Mouse (Mus musculus) lung, embryonic 16.5 days (tissue): ENCODE data around the gene Akap1. TPM values are rescaled to one million over a fixed set of nuclear protein-coding genes. Genes with fewer than 3 reads are reported as not detected.

ENCODE experiments used
- ATAC-seq: fragments of 200-750 bp; cut with Nextera tagmentation; 2 replicates; pipeline ENCODE4 v1.8.0; 2017; ENCODE audit warnings: low read depth, mild to moderate bottlenecking, moderate library complexity
- H3K27ac ChIP-seq: fragments of 300-500 bp; sonication (generic); 2 replicates; pipeline ENCODE4 v1.5.1; 2014; ENCODE audit warnings: mild to moderate bottlenecking, control low read depth, low read length
- H3K27me3 ChIP-seq: fragments of 300-500 bp; sonication (generic); 2 replicates; pipeline ENCODE4 v1.6.1; 2014; ENCODE audit warnings: low read depth, low read length, mixed read lengths; ENCODE audit not compliant: control insufficient read depth, insufficient read depth
- H3K36me3 ChIP-seq: fragments of 300-500 bp; sonication (generic); 2 replicates; pipeline ENCODE4 v1.6.1; 2014; ENCODE audit warnings: low read length; ENCODE audit not compliant: control insufficient read depth, insufficient read depth
- H3K4me1 ChIP-seq: fragments of 300-500 bp; sonication (generic); replicated peaks from 2 replicates; pipeline ENCODE4 v1.6.1; 2014; ENCODE audit warnings: low read length, mixed read lengths; ENCODE audit not compliant: control insufficient read depth, insufficient read depth
- H3K4me2 ChIP-seq: fragments of 300-500 bp; sonication (generic); 2 replicates; pipeline ENCODE4 v1.6.1; 2014; ENCODE audit warnings: low read depth, low read length, control low read depth
- H3K4me3 ChIP-seq: fragments of 300-500 bp; sonication (generic); 2 replicates; pipeline ENCODE4 v1.5.1; 2014; ENCODE audit warnings: mild to moderate bottlenecking, low read length, control low read depth
- H3K9ac ChIP-seq: fragments of 300-500 bp; sonication (generic); 2 replicates; pipeline ENCODE4 v1.6.1; 2014; ENCODE audit warnings: low read length, control low read depth
- H3K9me3 ChIP-seq: fragments of 300-500 bp; sonication (generic); 2 replicates; pipeline ENCODE4 v1.6.1; 2016; ENCODE audit warnings: low read length; ENCODE audit not compliant: control insufficient read depth
- WGBS: fragments of 180-500 bp; shearing (Covaris S2); extraction: QIAGEN DNeasy Blood & Tissue Kit; methylation state at CpG from one replicate; pipeline ENCODE4 v1.1.7; 2014; 5-methylcytosine and 5-hydroxymethylcytosine counted together
- polyA plus RNA-seq: library from polyadenylated mRNA; unstranded; fragments of >200 nt; fragmentation: Nextera tagmentation; extraction: Ambion mirVana; gene quantifications from 2 replicates; pipeline ENCODE4 v1.2.1, GENCODE M21; 2015

Akap1 gene
- polyA plus RNA-seq, 1 experiment from 2014 or later, result 19.0 TPM

GRCm38 (mm10) chr11:88849732-88850131 is 14.7 kb downstream of the Akap1 start:
- 43% methylated on average over 3 of the region's 3 CpGs for WGBS
- Histone ChIP-seq H3K9me3 (no peaks in the 10 kb centered on the region), H3K36me3 (peaks cover 7% of the 10 kb centered on the region), H3K27ac (peak overlapping the region; percentile 69), H3K4me3 (no peak overlapping the region), H3K4me2 (no peak overlapping the region), H3K4me1 (peaks cover 21% of the 10 kb centered on the region), H3K9ac (no peak overlapping the region), H3K27me3 (no peaks in the 10 kb centered on the region)
- ATAC-seq, result peak; percentile 53

DNA sequence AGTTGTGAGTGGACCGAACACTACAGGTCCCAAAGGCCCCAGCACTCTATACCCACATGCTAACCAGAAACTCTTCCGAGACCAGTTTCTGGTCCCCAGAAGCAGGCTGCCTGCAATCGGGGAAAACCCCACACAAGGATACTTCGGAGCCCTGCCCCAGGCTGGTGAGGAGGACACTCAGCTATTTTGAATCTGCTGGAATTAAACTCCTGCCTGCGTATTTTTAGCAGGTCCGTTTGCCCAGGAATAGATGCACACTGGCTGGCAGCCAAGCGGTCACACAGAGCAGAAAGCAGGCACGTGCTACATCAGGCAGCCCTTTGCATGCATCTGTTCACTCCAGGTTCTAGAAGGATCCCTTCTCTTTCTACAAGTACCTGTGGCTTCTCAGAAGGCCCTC is 15.1 kb downstream of the Akap1 start:
- H3K9me3 ChIP-seq, result no peaks in the 10 kb centered on the region
- no peak overlapping the region for H3K4me3 ChIP-seq
- 0 out of 2 replicates have a peak overlapping the region, but pooled peaks have one; percentile 16 for H3K4me2 ChIP-seq
- 44% methylated on average over 8 of the region's 8 CpGs for WGBS
- peak overlapping the region; percentile 69 for H3K27ac ChIP-seq
- peaks cover 10% of the 10 kb centered on the region for H3K36me3 ChIP-seq
- peak; percentile 57 for ATAC-seq
- H3K27me3 ChIP-seq, result no peaks in the 10 kb centered on the region
- 0 out of 2 replicates have a peak overlapping the region, but pooled peaks have one; percentile 26 for H3K9ac ChIP-seq
- peaks cover 21% of the 10 kb centered on the region for H3K4me1 ChIP-seq

DNA sequence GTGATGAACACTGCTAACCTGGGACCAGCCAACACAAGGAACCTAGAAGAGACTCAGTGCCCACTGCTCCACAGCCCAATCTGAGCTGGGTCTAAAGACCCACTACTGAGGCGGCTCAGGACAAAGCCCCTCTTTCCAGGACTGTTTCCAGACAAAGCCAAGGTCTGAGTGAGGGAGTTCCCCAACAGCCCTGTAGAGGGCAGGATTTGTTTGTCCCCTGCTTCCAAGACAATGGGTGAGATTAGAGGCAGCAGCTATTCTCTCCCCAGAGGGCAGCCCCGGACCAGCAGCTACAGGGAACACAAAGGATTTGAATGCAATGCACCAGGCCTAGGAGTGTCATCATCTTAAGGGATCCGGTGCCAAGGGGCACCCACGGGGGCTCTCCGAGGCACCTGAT is 15.8 kb downstream of the Akap1 start:
- Histone ChIP-seq H3K36me3 (peaks cover 10% of the 10 kb centered on the region), H3K4me3 (no peak overlapping the region), H3K27me3 (no peaks in the 10 kb centered on the region), H3K4me2 (no peak overlapping the region), H3K9ac (no peak overlapping the region), H3K4me1 (peaks cover 21% of the 10 kb centered on the region), H3K9me3 (no peaks in the 10 kb centered on the region), H3K27ac (no peak overlapping the region; the same call in none of the 2 replicates)
- 29% methylated on average over 5 of the region's 5 CpGs for WGBS
- peak; percentile 50; the same call in 1 of the 2 replicates for ATAC-seq

DNA sequence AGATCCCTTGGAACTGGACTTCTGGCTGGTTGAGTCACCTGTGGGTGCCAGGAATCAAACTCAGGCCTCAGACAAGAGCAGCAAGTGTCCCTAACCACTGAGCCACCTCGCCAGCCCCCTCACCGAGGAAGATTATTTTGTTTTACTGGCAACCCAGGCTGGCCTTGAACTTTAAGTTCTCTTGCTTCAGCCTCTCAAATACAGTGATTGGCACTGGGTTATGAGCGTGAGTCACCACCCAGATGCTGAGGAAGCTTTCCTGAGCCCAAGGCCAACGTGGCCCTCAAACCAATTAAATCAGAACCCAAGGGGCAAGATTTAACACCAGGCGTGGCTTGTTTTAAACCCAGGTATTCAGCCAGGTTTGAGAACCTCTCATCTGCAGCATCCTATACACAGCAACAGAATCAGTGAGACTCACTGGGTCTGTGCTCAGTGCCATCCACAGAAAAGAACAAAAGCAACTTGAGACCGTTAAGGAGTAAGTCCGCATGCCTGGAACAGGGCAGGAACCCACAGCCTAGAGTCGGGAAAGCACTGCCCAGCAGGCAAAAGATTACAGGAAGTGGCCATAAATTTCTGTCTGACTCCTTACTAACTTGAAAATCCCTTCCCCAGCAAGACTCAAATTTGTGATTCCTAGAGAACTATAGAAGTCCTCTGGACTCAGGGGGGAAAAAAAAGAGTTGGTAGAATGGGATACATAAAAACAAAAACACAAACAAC is 16.9 kb downstream of the Akap1 start:
- no peak overlapping the region for H3K27ac ChIP-seq
- no peak for ATAC-seq
- 74% methylated on average over 8 of the region's 8 CpGs for WGBS
- H3K9ac ChIP-seq, result no peak overlapping the region
- no peaks in the 10 kb centered on the region for H3K27me3 ChIP-seq
- H3K36me3 ChIP-seq, result peaks cover 10% of the 10 kb centered on the region
- no peak overlapping the region for H3K4me2 ChIP-seq
- H3K4me1 ChIP-seq, result peaks cover 21% of the 10 kb centered on the region
- no peaks in the 10 kb centered on the region for H3K9me3 ChIP-seq
- no peak overlapping the region for H3K4me3 ChIP-seq

- H3K27ac ChIP-seq, result no peak overlapping the region
- H3K4me1 ChIP-seq, result peaks cover 13% of the 10 kb centered on the region
- no peak for ATAC-seq
- no peaks in the 10 kb centered on the region for H3K9me3 ChIP-seq
- H3K9ac ChIP-seq, result no peak overlapping the region
- H3K4me3 ChIP-seq, result no peak overlapping the region
- no peaks in the 10 kb centered on the region for H3K27me3 ChIP-seq
- peaks cover 10% of the 10 kb centered on the region for H3K36me3 ChIP-seq
- no peak overlapping the region for H3K4me2 ChIP-seq
- WGBS, result 80% methylated on average over 5 of the region's 5 CpGs
Measured at GRCm38 (mm10) chr11:88844384-88844783, 20.0 kb downstream of the Akap1 start.

GRCm38 (mm10) chr11:88843305-88843704 is 21.1 kb downstream of the Akap1 start:
- H3K4me1 ChIP-seq, result peaks cover 2% of the 10 kb centered on the region; the same call in 1 of the 2 replicates
- H3K27ac ChIP-seq, result no peak overlapping the region

GRCm38 (mm10) chr11:88842315-88842975 is 21.9 kb downstream of the Akap1 start:
- Histone ChIP-seq H3K36me3 (peaks cover 14% of the 10 kb centered on the region), H3K27me3 (no peaks in the 10 kb centered on the region), H3K27ac (no peak overlapping the region), H3K9ac (no peak overlapping the region), H3K9me3 (no peaks in the 10 kb centered on the region), H3K4me2 (no peak overlapping the region), H3K4me1 (no peaks in the 10 kb centered on the region; the same call in 1 of the 2 replicates), H3K4me3 (no peak overlapping the region)
- no peak for ATAC-seq
- 93% methylated on average over 11 of the region's 13 CpGs for WGBS

More at GRCm38 (mm10) chr11:88843305-88843704, 21.1 kb downstream of the Akap1 start:
- Histone ChIP-seq H3K36me3 (peaks cover 14% of the 10 kb centered on the region), H3K4me3 (no peak overlapping the region), H3K27me3 (no peaks in the 10 kb centered on the region), H3K4me2 (no peak overlapping the region), H3K9ac (no peak overlapping the region), H3K9me3 (no peaks in the 10 kb centered on the region)
- ATAC-seq, result no peak
- 88% methylated on average over 10 of the region's 10 CpGs for WGBS

DNA sequence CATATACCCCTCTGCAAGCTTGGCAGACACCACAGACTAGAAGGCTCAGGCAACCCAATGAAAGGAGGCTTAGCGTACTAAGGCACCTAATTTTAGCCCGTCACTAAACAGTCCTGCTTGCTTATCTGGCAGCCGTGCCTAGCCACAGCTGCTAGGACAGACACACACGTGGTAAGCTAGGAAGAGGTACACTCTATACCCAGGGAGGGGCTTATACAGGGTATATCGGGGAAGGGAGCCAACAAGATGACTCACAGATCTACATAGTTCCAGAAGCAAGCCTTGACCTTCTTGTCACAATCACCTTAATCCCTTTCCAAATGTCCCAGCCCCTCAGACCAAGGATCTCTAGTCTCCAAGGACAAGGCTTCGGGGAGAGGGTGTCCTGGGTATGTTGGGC is 23.0 kb downstream of the Akap1 start:
- H3K4me2 ChIP-seq, result no peak overlapping the region
- H3K4me3 ChIP-seq, result no peak overlapping the region
- no peaks in the 10 kb centered on the region; the same call in 1 of the 2 replicates for H3K4me1 ChIP-seq
- no peak overlapping the region for H3K9ac ChIP-seq
- no peaks in the 10 kb centered on the region for H3K27me3 ChIP-seq
- peak; percentile 49; the same call in 1 of the 2 replicates for ATAC-seq
- no peak overlapping the region for H3K27ac ChIP-seq
- H3K9me3 ChIP-seq, result no peaks in the 10 kb centered on the region
- peaks cover 14% of the 10 kb centered on the region for H3K36me3 ChIP-seq
- WGBS, result 50% methylated on average over 6 of the region's 6 CpGs

GRCm38 (mm10) chr11:88840724-88841350 is 23.5 kb downstream of the Akap1 start:
- WGBS, result 80% methylated on average over 10 of the region's 10 CpGs
- Histone ChIP-seq H3K36me3 (peaks cover 14% of the 10 kb centered on the region), H3K9ac (no peak overlapping the region), H3K4me3 (no peak overlapping the region), H3K9me3 (no peaks in the 10 kb centered on the region), H3K27me3 (no peaks in the 10 kb centered on the region), H3K27ac (no peak overlapping the region), H3K4me1 (no peaks in the 10 kb centered on the region; the same call in 1 of the 2 replicates), H3K4me2 (no peak overlapping the region)
- no peak for ATAC-seq
